Mouse (Mus musculus) layer of hippocampus, adult 18-20 months (tissue): ENCODE measurements around the gene Zbtb17. TPM values are rescaled to one million over a fixed set of nuclear protein-coding genes. Genes with fewer than 3 reads are reported as not detected.

Experiments used
- DNase-seq, 2 experiments: peaks; one replicate each; pipeline ENCODE4 v3.0.0; 2022; ENCODE audit warnings: low spot score in 2 of 2
- total RNA-seq, 2 experiments: library from RNA; stranded (reverse); gene quantifications; 2 replicates each; pipeline ENCODE4 v1.2.3; 2021

Gene Zbtb17
- total RNA-seq, 2 experiments from 2014 or later, result 32.4 to 36.4 TPM

- no peak for DNase-seq
These were observed 35.0 kb downstream of the Zbtb17 start for GRCm38 (mm10) chr4:141479411-141479810.

DNA sequence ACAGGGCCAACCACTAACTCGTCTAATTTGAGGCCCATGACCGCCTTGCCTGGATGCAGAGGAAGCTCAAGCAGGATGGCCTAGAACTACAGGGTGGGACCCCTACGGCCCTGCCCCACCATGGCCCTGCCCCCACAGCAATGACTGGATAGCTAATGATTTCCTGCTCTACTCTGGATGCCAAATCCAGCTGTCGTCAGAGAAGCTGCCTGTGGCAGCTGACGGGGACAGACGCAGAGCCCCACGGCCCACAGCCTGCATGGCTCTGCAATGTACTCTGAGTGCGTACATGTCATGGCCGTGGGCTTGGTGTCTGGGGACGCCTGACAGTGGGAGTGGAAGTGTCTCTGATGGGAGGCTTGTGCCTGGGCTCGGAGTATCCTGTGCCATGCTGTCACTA, 39.6 kb downstream of the Zbtb17 start:
- no peak for DNase-seq

DNA sequence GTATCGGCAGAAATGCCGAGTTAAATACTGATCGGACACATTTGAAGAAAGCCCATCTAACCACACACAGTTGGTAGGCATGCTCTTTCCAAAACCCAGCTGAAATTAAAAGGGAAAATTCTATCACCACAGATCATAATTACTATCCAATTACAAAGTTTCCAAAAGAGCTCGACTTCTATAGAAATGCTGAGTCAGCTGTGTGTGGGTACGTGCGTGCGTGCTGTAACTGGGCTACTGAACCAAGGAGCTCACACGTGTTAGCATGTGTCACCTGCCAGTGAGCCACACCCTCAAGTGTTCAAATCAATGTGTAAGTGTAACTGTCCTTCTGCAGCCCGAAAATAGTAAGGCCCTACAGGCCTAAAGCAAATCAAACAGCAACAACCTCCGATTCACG, 43.1 kb downstream of the Zbtb17 start:
- DNase-seq, result no peak

DNA sequence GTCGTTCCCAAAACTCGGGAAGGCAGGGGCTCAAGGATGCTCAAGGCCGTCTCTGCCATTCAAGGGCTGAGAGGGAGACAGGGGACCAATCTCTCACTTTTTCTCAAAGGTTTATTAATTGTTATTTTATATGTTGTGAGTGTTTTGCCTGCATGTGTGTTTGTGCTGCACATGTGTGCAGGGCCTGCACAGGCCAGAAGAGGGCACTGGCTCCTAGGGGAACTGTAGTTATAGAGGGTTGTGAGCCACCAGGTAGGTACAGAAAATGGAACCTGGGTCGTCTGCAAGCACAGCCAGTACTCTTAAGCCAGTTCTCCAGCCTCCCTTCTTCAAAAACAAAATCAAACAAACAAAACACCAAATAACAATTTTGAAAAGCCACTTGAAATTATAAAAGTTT, 44.2 kb downstream of the Zbtb17 start:
- DNase-seq, result no peak

DNA sequence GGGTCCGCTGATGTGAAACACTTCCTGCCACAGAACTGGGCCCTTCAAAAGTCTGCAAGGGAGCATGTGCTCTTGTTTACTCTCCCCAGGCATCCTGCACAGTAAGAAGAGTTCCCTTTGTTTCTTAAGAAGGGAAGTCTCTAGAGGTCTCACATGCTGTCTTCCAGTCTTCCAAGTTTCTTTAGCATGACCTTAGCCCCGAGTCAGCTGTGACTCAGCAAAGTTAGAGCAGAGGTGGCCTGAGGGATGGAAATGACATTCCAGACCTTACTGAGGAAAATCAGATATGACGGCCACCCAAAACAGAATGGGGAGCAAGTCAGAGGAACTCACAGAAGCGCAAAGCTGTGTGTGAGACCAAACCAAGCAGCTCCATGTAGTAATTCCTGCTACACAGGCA, 56.2 kb downstream of the Zbtb17 start:
- DNase-seq, result no peak

DNA sequence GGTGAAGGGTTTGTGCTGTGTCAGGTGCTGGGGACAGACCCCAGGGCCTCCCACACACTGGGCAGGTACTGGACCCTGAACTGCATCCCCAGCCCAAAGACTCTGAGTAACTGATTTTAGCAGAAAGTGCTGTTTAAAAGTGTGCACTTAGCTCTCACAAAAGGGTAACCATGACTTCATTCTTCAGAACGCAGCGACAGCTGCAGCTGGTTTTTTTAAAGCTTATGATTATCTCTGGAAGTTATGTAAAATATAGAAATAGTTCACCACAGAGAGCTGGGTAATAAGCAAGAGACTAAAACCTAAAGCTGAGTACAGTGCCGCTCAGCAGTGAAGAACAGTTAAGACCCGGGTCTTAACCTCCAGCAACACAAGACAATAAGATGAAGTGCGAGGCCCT, 56.6 kb downstream of the Zbtb17 start:
- peak in 1 of 2 experiments; percentile 53 for DNase-seq

DNA sequence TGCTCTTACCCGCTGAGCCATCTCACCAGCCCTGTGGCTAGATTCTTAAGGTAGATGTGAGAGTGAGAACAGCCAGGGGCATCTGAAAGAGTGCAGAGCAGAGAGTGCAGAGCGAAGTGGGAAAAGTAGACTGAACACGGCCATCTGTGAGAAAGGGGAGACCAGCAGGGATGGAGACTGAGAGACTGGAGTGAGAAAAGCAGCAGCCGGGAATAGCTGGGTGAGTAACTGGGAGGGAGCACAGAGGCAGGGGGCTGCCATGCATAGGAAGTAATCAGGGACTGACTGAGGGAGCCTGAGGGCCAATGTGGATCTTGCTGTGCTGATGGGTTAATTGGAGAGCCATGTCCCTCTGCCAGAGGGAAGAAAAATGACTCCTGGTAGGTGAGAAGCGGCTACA, 58.3 kb downstream of the Zbtb17 start:
- DNase-seq, result no peak

DNA sequence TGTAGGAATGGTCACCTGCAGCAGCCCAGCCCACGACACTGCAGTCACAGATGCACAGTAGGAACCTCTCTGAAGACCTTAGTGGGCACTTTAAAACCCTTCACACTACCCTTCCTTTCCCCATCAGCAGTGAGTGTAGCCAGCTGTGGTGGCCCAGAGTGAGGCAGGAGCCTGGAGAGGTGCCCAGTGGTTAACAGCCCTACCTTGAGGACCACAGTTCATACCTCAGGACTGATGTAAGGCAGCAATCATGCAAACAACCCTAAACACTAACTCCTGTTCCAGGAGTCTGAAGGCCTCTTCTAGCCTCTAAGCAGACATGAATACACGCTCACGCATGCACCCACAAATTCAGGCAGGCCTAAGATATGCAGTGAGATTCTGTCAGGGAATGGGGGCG, 60.0 kb downstream of the Zbtb17 start:
- DNase-seq, result no peak

DNA sequence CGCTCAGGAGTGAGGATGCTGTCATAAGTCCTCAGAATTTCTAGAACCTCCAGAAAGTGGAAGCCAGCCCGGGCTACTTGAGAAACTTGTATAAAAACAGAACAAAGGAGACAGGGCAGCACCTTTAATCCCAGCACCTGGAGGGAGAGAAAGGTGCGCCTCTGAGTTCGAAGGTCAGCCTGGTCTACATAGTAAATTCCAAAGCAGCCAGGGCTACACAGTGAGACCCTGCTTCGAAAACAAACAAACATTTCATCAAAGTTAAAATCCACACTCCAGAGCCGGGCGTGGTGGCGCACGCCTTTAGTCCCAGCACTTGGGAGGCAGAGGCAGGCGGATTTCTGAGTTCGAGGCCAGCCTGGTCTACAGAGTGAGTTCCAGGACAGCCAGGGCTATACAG, 61.4 kb downstream of the Zbtb17 start:
- no peak for DNase-seq

DNA sequence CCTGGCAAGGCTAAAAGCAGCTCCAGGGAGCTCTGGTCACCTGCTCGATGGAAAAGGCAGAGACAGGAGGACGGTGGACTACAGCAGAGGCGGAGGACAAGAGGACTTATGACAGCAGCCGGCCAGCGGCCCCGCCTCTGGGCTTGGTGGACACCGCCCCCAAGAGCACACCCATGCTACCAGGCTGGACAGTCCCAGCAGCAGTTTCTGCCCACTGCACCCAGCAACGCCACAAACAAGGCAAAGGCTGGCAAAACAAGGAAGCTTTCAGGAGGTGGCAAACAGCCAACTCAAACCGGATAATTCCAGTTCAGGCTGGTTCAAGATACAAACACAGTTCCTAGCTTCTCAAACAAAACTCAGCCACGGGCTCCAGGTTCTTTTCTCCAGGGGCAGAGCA, 61.9 kb downstream of the Zbtb17 start:
- peak; percentile 51 to 81 for DNase-seq

DNA sequence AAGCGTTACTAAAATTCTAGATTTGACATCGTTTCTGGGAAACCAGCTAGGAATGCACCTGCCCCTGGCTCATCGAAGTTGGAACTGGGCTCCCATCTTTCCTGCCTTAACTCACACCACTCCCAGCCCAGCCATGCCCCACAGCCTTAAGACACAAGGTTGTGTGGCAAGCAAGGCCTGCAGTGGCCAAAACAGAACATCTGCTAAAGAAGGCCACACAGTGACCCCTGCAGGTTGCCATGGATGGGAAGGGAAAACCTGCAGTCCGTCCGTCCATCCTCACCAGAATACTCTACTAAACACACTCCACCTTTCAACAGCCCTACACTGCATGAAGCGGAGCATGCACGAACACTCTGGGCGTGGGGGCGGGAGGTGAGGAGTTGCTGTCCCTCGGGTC, 62.4 kb downstream of the Zbtb17 start:
- DNase-seq, result no peak

- no peak for DNase-seq
These were observed 66.0 kb downstream of the Zbtb17 start for GRCm38 (mm10) chr4:141510457-141510856.

DNA sequence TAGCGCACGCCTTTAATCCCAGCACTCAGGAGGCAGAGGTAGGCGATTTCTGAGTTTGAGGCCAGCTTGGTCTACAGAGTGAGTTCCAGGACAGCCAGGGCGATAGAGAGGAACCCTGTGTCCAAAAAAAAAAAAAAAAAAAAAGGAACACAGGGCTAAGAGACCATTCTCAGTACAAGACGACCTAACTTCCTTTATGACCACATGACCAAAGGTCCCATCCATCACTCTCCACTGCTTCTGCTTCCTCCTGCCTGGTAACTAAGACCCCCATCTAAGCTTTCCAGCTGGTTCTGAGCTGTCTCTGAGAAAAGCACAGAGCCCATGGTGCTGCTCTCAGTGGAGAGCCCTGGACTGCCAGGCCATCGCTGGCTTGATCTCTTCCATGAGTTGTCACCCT, 67.7 kb downstream of the Zbtb17 start:
- no peak for DNase-seq

GRCm38 (mm10) chr4:141514179-141514641, 69.8 kb downstream of the Zbtb17 start:
- no peak for DNase-seq

Other genes starting within 250 kb of the Zbtb17 start
- gene Rsg1, start 230.7 kb upstream of the Zbtb17 start, total RNA-seq, result 1 to 10 TPM; 3.0 to 4.5 TPM
- 10 to 100 TPM; 19.3 to 19.9 TPM for gene Arhgef19, start 205.2 kb upstream of the Zbtb17 start, total RNA-seq
- 1 to 10 TPM in 1 of 2 experiments, under 1 TPM in 1; 0.99 to 1.4 TPM for gene Epha2, start 143.4 kb upstream of the Zbtb17 start, total RNA-seq
- gene Fam131c, start 76.4 kb upstream of the Zbtb17 start, total RNA-seq, result 1 to 10 TPM; 3.1 to 3.9 TPM
- gene Clcnka, start 45.9 kb upstream of the Zbtb17 start, total RNA-seq, result not detected
- not detected for gene Clcnkb, start 28.6 kb upstream of the Zbtb17 start, total RNA-seq
- not detected for gene Hspb7, start 23.9 kb upstream of the Zbtb17 start, total RNA-seq
- gene Srarp, start 8.5 kb upstream of the Zbtb17 start, total RNA-seq, result 1 to 10 TPM; 2.4 to 3.9 TPM
- gene Spen, start 93.9 kb downstream of the Zbtb17 start, total RNA-seq, result 10 to 100 TPM; 60.3 to 66.7 TPM
- under 1 TPM; 0.61 to 0.74 TPM for gene Fblim1, start 161.4 kb downstream of the Zbtb17 start, total RNA-seq
- under 1 TPM; 0.32 to 0.51 TPM for gene Tmem82, start 174.0 kb downstream of the Zbtb17 start, total RNA-seq
- 1 to 10 TPM; 4.1 to 4.2 TPM for gene Slc25a34, start 179.2 kb downstream of the Zbtb17 start, total RNA-seq
- gene Plekhm2, start 220.2 kb downstream of the Zbtb17 start, total RNA-seq, result 10 to 100 TPM; 81.2 to 81.3 TPM
- under 1 TPM in 1 of 2 experiments, not detected in 1; 0.25 TPM for gene Rsc1a1, start 240.9 kb downstream of the Zbtb17 start, total RNA-seq